Mouse (Mus musculus) heart, adult 9 months (tissue): ENCODE results near the gene Stra6.

Experiments
- DNase-seq, 2 experiments: peaks; one replicate each; pipeline ENCODE4 v3.0.0; 2022; ENCODE audit warnings: low spot score in 2 of 2

The Stra6 gene

DNA sequence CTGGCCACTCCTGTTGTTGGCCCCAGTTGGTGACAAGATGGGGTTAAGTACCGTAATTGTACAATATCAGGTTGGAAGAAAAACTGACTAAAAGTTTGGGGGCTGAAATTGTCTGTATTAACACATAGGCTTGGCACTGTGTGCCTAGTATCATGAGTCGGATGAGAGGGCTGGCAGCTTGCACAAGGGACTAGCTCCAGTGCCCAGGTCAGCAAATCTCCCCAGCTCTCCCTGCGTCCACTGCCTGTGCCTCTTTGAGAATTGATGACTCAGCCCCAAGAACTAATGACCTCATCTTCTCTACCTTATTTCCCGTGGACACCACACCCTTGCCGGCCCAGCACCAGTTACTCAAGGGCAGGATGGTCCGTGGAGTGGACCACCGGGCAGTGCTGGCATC, 13.7 kb upstream of the Stra6 start:
- DNase-seq = no peak

- DNase-seq = no peak
These were observed 11.7 kb upstream of the Stra6 start for GRCm38 (mm10) chr9:58051937-58052336.

GRCm38 (mm10) chr9:58053102-58053501, 10.5 kb upstream of the Stra6 start:
- DNase-seq = peak in 1 of 2 experiments; percentile 26

GRCm38 (mm10) chr9:58053544-58053943, 10.0 kb upstream of the Stra6 start:
- no peak for DNase-seq

DNA sequence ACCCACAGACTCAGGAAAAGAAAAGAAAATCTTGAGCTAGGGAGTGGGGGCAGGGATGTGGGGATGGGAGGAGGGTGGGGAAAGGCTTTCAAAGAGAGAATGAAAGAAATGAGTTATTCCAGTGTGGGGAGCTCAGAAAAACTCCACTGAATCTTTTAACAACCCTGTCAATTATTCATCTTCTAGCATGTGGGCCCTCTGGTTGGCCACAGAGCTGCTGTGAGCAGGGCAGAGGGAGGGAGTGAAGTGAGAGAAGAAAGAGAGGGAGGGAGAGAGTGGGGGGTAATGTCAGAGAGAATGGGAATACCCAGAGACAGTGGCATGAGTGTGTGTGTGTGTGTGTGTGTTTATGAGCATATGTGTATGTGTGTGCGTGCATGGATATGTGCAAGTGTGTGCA, 9.6 kb upstream of the Stra6 start:
- no peak for DNase-seq

- no peak for DNase-seq
These were observed 7.9 kb upstream of the Stra6 start for GRCm38 (mm10) chr9:58055666-58056065.

- no peak for DNase-seq
These were observed 3.7 kb upstream of the Stra6 start for GRCm38 (mm10) chr9:58059920-58060319.

GRCm38 (mm10) chr9:58060677-58061667, 2.6 kb upstream of the Stra6 start:
- DNase-seq = no peak

DNA sequence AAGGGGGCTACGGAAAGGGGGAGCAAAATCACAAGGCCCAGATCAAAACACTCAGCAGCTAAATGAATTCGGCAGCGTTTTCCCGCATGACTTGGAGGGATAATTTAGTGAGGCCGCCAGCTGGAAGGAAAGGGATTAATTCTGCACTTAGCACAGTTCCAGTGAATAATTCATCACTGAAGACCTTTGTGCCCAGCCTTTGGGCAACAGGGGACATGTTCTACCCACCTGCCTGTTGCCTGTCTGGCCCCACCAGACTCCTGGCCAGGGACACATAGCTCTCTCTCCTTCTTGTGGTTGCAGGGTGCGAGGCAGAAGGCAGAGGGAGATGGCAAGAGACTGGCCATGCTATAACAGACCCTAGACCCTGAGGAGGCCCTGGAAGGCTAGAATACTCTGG, 1.9 kb downstream of the Stra6 start:
- DNase-seq = no peak

GRCm38 (mm10) chr9:58065977-58066730, 2.6 kb downstream of the Stra6 start:
- DNase-seq = no peak

DNA sequence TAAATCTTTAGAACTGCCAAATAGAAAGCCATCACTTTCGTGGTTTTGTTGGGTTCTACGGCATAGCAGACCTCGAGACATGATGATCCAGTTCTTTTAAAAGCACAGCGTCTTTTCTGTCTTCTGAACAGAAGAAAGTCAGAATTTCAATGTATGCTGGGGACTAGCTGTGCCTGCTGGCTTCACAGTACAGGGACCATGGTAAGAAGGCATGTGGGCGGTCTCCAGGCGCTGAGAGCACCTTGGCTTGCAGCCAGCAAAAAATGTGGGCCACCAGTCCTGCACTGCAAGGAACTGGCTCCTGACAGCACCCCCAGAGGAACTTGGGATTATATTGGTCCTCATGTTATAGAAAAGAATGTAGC, 3.1 kb downstream of the Stra6 start:
- no peak for DNase-seq

- no peak for DNase-seq
These were observed 4.0 kb downstream of the Stra6 start for GRCm38 (mm10) chr9:58067546-58067945.

DNA sequence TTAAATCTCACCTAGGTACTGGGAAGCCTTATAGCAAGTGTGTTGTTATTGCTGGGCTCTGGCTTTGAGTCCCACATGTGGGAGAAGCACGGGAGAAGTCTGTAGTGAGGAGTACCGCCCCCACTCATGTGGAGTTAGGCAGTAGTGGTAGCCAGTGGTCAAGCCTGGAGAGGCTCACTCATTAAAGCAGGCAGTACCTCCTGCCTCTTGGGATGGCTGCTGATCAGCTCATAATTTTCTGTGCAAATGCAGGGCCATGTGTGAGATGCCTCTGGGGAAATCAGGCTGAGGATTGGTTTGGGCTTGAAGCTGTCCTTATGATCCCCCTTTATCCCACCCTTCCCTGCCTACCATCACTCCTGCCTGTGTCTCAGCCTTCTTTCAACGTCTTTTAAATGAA, 11.0 kb downstream of the Stra6 start:
- no peak for DNase-seq

- DNase-seq = no peak
These were observed 21.0 kb downstream of the Stra6 start for GRCm38 (mm10) chr9:58084586-58084985.

GRCm38 (mm10) chr9:58085074-58085473, 21.5 kb downstream of the Stra6 start:
- DNase-seq = no peak

DNA sequence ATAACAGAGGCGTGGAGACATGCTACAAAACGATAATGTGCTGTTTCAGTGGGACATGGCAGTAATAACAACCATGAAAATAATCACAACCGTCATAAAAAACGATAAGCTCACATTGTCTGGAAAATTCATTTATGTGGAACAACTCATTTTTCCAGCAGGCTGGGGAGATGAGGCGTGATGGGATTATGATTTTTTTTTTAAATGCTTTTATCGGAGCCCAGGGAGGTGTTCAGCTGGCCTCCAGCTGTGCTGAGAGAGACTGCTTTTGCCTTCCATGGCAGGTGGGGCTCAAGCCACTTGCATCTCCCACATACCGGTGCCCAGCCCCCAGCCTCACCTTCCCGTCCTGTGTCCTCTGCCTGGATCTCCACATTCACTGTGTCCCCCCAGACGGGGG, 22.6 kb downstream of the Stra6 start:
- no peak for DNase-seq

GRCm38 (mm10) chr9:58086861-58087260, 23.3 kb downstream of the Stra6 start:
- no peak for DNase-seq

DNA sequence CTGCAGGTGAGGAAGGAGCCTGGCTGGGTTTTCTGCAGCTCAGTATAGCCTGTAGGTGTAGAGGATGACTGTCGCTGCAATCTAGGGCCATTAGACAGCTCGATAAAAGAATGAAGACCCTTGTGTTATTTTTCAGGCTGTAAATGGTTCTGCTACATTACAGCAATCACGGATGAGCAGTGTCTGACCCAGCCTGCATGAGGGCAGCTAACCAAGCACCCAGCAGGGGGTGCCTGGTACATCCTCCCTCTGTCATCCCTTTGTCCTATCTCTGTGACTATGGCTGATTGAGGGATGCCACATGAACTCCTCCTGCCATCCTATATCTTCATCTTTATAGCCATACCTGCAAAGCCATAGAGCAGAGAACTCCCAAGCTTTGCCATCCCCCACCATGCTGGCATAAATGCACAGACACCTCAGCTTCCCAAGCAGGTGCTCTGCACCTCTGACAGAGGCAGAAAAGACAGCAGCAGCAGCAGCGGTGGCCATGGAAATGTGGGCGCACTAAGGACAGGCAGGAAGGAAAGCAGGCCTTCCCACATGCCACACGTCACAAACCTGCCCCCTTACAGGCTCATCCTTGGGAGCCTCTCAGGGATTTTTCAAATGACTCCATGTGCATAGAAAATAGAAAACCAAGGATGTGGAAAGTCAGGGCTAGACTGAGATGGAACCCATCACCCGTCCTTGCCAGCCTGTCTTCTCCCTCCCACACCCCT, 23.9 kb downstream of the Stra6 start:
- no peak for DNase-seq

GRCm38 (mm10) chr9:58091623-58092425, 28.2 kb downstream of the Stra6 start:
- DNase-seq = peak; percentile 68 to 70

DNA sequence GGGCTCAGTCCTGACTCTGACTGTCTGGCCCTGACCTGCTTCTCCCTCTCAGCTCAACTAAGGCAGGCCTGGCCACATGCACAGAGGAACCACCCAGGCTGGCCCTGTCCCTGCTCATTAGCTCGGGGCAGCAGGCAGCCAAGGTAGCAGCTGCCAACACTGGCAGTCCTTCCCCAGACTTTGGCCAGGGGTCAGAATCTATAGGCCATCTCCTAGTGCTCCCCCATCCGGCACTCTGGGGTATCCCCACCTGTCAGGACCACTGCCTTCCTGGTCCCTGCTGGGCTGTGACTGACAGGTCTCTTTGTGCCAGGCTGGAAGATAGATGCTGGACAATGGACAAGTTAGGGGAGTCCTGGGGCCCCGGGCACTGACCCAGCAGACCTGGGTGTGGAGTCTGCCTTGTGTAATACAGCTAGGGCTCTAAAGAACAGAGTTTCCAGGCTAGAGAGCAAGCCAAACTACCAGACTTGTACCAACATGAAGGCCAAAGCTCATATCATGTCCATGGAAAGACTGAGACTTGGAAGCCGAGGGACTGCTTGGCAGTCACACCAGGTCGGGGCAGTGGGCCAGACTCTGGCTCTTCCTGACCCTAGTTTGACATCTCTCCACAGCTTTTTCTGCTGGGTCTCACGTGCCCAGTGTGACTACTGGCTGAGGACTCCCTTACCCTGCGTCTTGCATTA, 29.1 kb downstream of the Stra6 start:
- DNase-seq = peak; percentile 63 to 80

DNA sequence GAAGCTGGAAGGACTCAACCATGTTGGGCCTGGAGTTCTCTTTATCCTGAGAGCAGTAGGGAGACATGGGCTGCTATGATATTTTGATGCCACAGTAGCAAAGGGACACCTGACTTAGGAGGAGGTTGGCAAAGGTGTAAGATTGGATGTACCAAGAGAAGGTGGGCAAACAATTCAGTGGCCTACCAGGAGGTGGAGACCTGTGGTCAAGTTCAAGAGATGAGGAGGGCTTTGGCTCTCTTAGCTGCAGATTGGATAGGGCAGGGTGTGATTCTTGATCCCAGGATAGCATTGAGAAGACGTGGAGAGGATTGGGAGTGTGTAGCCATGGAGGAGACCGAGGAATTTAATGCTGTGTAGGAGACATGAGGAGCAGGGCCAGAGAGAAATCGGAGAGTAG, 30.2 kb downstream of the Stra6 start:
- no peak for DNase-seq
